Mouse (Mus musculus): ENCODE data around the gene Slit2. TPM values are rescaled to one million over a fixed set of nuclear protein-coding genes. Genes with fewer than 3 reads are reported as not detected.

Gene Slit2
- polyA plus RNA-seq, 1 experiment from 2014 or later = 27.0 TPM

DNA sequence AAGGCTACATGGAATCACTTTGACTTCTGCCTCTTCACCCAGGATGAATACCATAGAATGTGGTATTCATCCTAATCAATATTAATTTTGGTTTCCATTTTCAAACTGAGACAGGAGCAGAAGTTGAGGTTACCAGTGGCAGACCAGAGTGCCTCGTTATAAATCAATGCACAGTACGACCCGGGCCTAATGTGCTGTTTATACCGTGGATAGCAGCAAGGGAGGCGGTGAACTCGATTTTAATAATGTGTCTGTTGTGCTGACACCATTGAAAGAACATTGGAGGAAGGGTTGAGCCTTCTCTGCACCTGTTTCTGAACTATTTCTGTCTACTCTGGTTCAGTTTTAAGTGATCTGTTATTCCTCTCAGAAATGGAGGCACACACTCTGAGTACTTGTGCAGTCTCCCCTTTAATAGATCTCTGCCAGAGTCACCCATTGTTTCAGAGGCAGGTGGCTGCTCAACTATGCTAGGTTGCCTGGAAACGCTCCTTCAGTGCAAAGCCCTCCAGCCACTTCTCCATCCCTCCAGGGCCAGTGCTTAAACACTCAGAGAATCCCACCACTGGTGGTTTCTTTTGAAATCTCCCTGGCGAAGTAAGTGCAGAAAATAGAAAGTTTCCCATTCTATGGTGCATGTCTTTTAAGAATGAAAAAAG is 98.4 kb downstream of the Slit2 start:
- peak; percentile 17 for DNase-seq (ENCODE audit: low spot score)
- Histone ChIP-seq H3K36me3 (replicated peaks) (no peaks in the 10 kb centered on the region), H3K27me3 (replicated peaks; ENCODE audit: low read depth, poor library complexity, severe bottlenecking) (no peaks in the 10 kb centered on the region), H3K4me3 (no peak overlapping the region), H3K27ac (replicated peaks) (no peak overlapping the region), H3K9me3 (no peaks in the 10 kb centered on the region), H3K4me1 (0 out of 2 replicates have a peak, but pooled peaks cover 3% of the 10 kb centered on the region)
- 72% methylated on average over 8 of the region's 8 CpGs for whole genome bisulfite sequencing

- no peaks in the 10 kb centered on the region for H3K36me3 ChIP-seq (replicated peaks)
- no peaks in the 10 kb centered on the region for H3K9me3 ChIP-seq
- WGBS = 30% methylated on average over 1 of the region's 1 CpGs
- H3K4me3 ChIP-seq = no peak overlapping the region
- no peak for DNase-seq (ENCODE audit: low spot score)
- H3K4me1 ChIP-seq = no peaks in the 10 kb centered on the region
- H3K27ac ChIP-seq (replicated peaks) = no peak overlapping the region
- H3K27me3 ChIP-seq (replicated peaks; ENCODE audit: low read depth, poor library complexity, severe bottlenecking) = no peaks in the 10 kb centered on the region
Measured at GRCm38 (mm10) chr5:48113400-48113799, 130.5 kb downstream of the Slit2 start.

GRCm38 (mm10) chr5:48114969-48115537 is 132.1 kb downstream of the Slit2 start:
- Histone ChIP-seq H3K9me3 (no peaks in the 10 kb centered on the region), H3K27ac (replicated peaks) (no peak overlapping the region), H3K4me1 (no peaks in the 10 kb centered on the region), H3K4me3 (no peak overlapping the region), H3K36me3 (replicated peaks) (no peaks in the 10 kb centered on the region), H3K27me3 (replicated peaks; ENCODE audit: low read depth, poor library complexity, severe bottlenecking) (no peaks in the 10 kb centered on the region)
- 65% methylated on average over 4 of the region's 4 CpGs for WGBS
- no peak for DNase-seq (ENCODE audit: low spot score)

DNA sequence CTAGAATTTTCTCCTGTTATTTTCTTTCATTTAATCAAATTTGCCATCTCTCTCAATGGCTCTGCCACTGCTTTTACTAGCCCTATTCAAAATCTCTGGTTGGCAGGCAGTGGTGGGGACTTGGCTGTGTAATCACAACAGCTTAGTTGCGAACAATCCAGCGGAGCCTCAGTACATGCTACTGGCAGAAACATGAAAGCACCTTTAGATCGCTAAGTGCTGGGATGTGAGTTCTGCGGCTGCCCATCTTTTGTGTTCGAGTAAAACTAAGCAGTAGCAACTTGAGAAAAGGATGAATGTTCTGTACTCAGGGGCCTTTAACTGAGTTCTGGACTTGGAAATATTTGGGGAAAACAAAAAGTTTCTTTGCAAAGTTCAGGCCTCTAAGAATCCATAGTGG is 139.7 kb downstream of the Slit2 start:
- Histone ChIP-seq H3K4me1 (no peaks in the 10 kb centered on the region), H3K27ac (replicated peaks) (no peak overlapping the region), H3K4me3 (no peak overlapping the region), H3K27me3 (replicated peaks; ENCODE audit: low read depth, poor library complexity, severe bottlenecking) (no peaks in the 10 kb centered on the region), H3K9me3 (no peaks in the 10 kb centered on the region), H3K36me3 (replicated peaks) (no peaks in the 10 kb centered on the region)
- no peak for DNase-seq (ENCODE audit: low spot score)
- 82% methylated on average over 5 of the region's 5 CpGs for WGBS

- H3K27me3 ChIP-seq (replicated peaks; ENCODE audit: low read depth, poor library complexity, severe bottlenecking) = no peaks in the 10 kb centered on the region
- no peak overlapping the region for H3K4me3 ChIP-seq
- WGBS = 76% methylated on average over 3 of the region's 3 CpGs
- H3K27ac ChIP-seq (replicated peaks) = no peak overlapping the region
- H3K36me3 ChIP-seq (replicated peaks) = no peaks in the 10 kb centered on the region
- no peaks in the 10 kb centered on the region for H3K4me1 ChIP-seq
- DNase-seq (ENCODE audit: low spot score) = no peak
- H3K9me3 ChIP-seq = no peaks in the 10 kb centered on the region
Measured at GRCm38 (mm10) chr5:48125770-48126423, 143.0 kb downstream of the Slit2 start.

DNA sequence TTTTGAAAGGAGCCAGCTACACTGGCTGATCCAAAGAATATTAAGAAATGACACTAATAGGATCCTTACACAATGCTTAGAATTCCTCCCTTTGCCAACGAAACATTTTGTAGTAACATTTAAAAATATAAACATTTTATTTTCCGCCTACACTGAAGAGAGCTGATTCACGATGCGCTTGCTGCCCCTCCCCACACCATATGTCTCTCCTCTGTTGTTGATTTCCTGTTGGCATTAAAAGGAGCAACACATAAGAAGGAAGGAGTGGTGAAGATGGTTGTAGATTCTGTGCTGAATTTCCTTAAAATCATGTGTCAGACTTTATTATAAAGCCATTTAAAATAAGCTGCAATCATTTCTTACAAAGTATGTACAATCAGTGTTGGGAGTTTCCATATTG is 147.0 kb downstream of the Slit2 start:
- H3K36me3 ChIP-seq (replicated peaks) = no peaks in the 10 kb centered on the region
- DNase-seq (ENCODE audit: low spot score) = no peak
- H3K9me3 ChIP-seq = no peaks in the 10 kb centered on the region
- 90% methylated on average over 4 of the region's 4 CpGs for WGBS
- H3K4me3 ChIP-seq = no peak overlapping the region
- H3K4me1 ChIP-seq = no peaks in the 10 kb centered on the region
- no peaks in the 10 kb centered on the region for H3K27me3 ChIP-seq (replicated peaks; ENCODE audit: low read depth, poor library complexity, severe bottlenecking)
- no peak overlapping the region for H3K27ac ChIP-seq (replicated peaks)

GRCm38 (mm10) chr5:48136571-48136970 is 153.6 kb downstream of the Slit2 start:
- H3K4me1 ChIP-seq = peaks cover 16% of the 10 kb centered on the region
- no peak for DNase-seq (ENCODE audit: low spot score)
- H3K36me3 ChIP-seq (replicated peaks) = no peaks in the 10 kb centered on the region
- WGBS = 24% methylated on average over 3 of the region's 3 CpGs
- H3K9me3 ChIP-seq = no peaks in the 10 kb centered on the region
- H3K4me3 ChIP-seq = no peak overlapping the region
- H3K27me3 ChIP-seq (replicated peaks; ENCODE audit: low read depth, poor library complexity, severe bottlenecking) = peaks cover 19% of the 10 kb centered on the region; the same call in 1 of the 2 replicates
- H3K27ac ChIP-seq (replicated peaks) = no peak overlapping the region

GRCm38 (mm10) chr5:48138849-48139487 is 156.0 kb downstream of the Slit2 start:
- no peaks in the 10 kb centered on the region for H3K9me3 ChIP-seq
- H3K27ac ChIP-seq (replicated peaks) = no peak overlapping the region
- H3K36me3 ChIP-seq (replicated peaks) = no peaks in the 10 kb centered on the region
- peaks cover 28% of the 10 kb centered on the region; the same call in 1 of the 2 replicates for H3K27me3 ChIP-seq (replicated peaks; ENCODE audit: low read depth, poor library complexity, severe bottlenecking)
- no peak overlapping the region for H3K4me3 ChIP-seq
- peak; percentile 26 for DNase-seq (ENCODE audit: low spot score)
- WGBS = 11% methylated on average over 8 of the region's 8 CpGs
- H3K4me1 ChIP-seq = peaks cover 16% of the 10 kb centered on the region

DNA sequence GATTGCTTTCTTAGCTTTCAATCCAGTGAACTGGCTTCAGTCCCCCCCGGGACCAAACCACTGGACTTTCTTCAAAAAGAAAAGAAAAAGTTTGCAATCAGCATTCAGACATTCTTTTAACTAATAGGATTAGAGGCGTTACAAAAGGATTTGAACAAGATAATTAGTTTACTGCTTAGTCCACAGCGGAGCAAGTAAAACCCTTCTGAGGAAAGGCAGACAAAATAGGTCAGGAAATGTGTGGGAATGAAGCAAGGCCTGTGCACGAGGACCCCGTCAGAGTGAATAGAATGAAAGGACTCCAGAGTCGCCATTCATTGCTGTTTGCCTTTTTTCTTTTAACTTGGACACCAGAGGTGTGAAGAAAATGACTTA is 156.5 kb downstream of the Slit2 start:
- Histone ChIP-seq H3K9me3 (no peaks in the 10 kb centered on the region), H3K4me1 (peaks cover 16% of the 10 kb centered on the region), H3K27ac (replicated peaks) (no peak overlapping the region), H3K36me3 (replicated peaks) (no peaks in the 10 kb centered on the region), H3K4me3 (no peak overlapping the region), H3K27me3 (replicated peaks; ENCODE audit: low read depth, poor library complexity, severe bottlenecking) (peaks cover 28% of the 10 kb centered on the region; the same call in 1 of the 2 replicates)
- DNase-seq (ENCODE audit: low spot score) = no peak
- WGBS = 15% methylated on average over 6 of the region's 6 CpGs

GRCm38 (mm10) chr5:48146082-48146481 is 163.1 kb downstream of the Slit2 start:
- Histone ChIP-seq H3K4me1 (no peaks in the 10 kb centered on the region), H3K27me3 (replicated peaks; ENCODE audit: low read depth, poor library complexity, severe bottlenecking) (peaks cover 14% of the 10 kb centered on the region; the same call in 1 of the 2 replicates), H3K9me3 (no peaks in the 10 kb centered on the region), H3K4me3 (no peak overlapping the region), H3K36me3 (replicated peaks) (no peaks in the 10 kb centered on the region), H3K27ac (replicated peaks) (no peak overlapping the region)
- DNase-seq (ENCODE audit: low spot score) = no peak
- 91% methylated on average over 2 of the region's 2 CpGs for WGBS

- H3K36me3 ChIP-seq (replicated peaks) = no peaks in the 10 kb centered on the region
- no peaks in the 10 kb centered on the region for H3K4me1 ChIP-seq
- H3K4me3 ChIP-seq = no peak overlapping the region
- no peaks in the 10 kb centered on the region for H3K9me3 ChIP-seq
- no peak overlapping the region for H3K27ac ChIP-seq (replicated peaks)
- 85% methylated on average over 3 of the region's 3 CpGs for WGBS
- no peaks in the 10 kb centered on the region for H3K27me3 ChIP-seq (replicated peaks; ENCODE audit: low read depth, poor library complexity, severe bottlenecking)
- DNase-seq (ENCODE audit: low spot score) = no peak
Measured at GRCm38 (mm10) chr5:48160829-48161228, 177.9 kb downstream of the Slit2 start.

GRCm38 (mm10) chr5:48181646-48182302 is 198.8 kb downstream of the Slit2 start:
- DNase-seq (ENCODE audit: low spot score) = no peak
- H3K27ac ChIP-seq (replicated peaks) = no peak overlapping the region
- H3K27me3 ChIP-seq (replicated peaks; ENCODE audit: low read depth, poor library complexity, severe bottlenecking) = no peaks in the 10 kb centered on the region
- no peaks in the 10 kb centered on the region for H3K36me3 ChIP-seq (replicated peaks)
- 66% methylated on average over 9 of the region's 9 CpGs for WGBS
- H3K4me1 ChIP-seq = 0 out of 2 replicates have a peak, but pooled peaks cover 5% of the 10 kb centered on the region
- H3K9me3 ChIP-seq = no peaks in the 10 kb centered on the region
- H3K4me3 ChIP-seq = no peak overlapping the region
